Mouse (Mus musculus): ENCODE results near the gene Dhrs7c. TPM values are rescaled to one million over a fixed set of nuclear protein-coding genes. Genes with fewer than 3 reads are reported as not detected.

Gene Dhrs7c
- 193 and 214 TPM in 2 replicates for polyA plus RNA-seq (2015; fragmentation: Nextera tagmentation; extraction: Ambion mirVana)

GRCm38 (mm10) chr11:67797931-67798330, at the start of gene Dhrs7c:
TSS of gene Dhrs7c (plus strand) at chr11:67798187.

DNA sequence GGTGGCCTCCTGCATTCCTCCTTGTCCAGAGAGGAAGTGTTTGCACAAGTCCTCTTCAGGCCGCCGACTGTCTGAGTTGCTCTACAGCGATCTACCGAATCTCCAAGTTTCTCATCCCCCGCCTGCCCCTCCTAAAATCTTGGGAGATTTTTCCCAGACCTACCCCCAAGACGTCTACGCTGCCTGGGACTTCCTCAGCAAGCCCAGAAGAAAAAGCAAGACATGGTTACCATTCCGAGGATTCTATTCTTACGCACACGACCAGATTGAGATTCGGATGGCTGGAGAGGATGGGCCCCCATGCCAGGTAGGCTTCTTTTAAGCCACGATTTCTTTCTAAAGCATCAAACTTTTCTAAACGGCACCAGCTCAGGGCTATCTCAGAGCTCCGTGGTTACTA, 26.9 kb upstream of the Dhrs7c start, which contains the start of gene Glp2r:
TSS of gene Glp2r (minus strand) at position 101 of the 400 bp plus-strand sequence.

DNA sequence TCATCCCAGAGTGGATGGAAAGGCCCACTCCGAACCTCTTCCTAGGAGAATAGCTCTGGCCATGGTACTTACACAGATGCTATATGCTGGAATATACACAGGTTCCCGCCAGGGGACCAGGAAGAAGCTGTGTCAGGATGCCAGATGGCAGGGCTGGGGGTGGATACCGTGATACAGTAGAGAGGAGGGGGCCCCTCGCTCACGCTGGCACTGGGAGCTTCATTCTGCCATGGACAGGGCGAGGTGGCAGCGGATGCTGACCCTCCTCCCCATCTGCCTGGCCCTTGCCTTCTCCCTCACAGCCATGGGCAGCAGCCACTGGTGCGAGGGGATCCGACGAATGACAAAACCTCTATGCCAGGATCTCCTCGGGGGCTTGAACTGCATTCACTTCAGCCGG, 23.6 kb upstream of the Dhrs7c start, which contains the start of gene Gsg1l2:
TSS of gene Gsg1l2 (plus strand) at position 230 of the 400 bp plus-strand sequence.

Other genes with a start within 250 kb of the Dhrs7c start
- gene Rcvrn, start 102.9 kb upstream of the Dhrs7c start, polyA plus RNA-seq (2015; fragmentation: Nextera tagmentation; extraction: Ambion mirVana), result not detected in 2 replicates
- gene Glp2r, start 27.0 kb upstream of the Dhrs7c start, polyA plus RNA-seq (2015; fragmentation: Nextera tagmentation; extraction: Ambion mirVana), result 0.44 and 0.45 TPM in 2 replicates
- gene Gsg1l2, start 23.6 kb upstream of the Dhrs7c start, polyA plus RNA-seq (2015; fragmentation: Nextera tagmentation; extraction: Ambion mirVana), result not detected in 2 replicates
- gene Usp43, start 124.0 kb downstream of the Dhrs7c start, polyA plus RNA-seq (2015; fragmentation: Nextera tagmentation; extraction: Ambion mirVana), result 0.24 and 0.35 TPM in 2 replicates
- gene Cfap52, start 167.5 kb downstream of the Dhrs7c start, polyA plus RNA-seq (2015; fragmentation: Nextera tagmentation; extraction: Ambion mirVana), result 1.1 and 2.0 TPM in 2 replicates
- gene Stx8, start 168.0 kb downstream of the Dhrs7c start, polyA plus RNA-seq (2015; fragmentation: Nextera tagmentation; extraction: Ambion mirVana), result 48.1 and 53.2 TPM in 2 replicates

Measured in skeletal muscle tissue, postnatal 0 days (tissue).